Mouse (Mus musculus) thymus, adult 2 months (tissue): ENCODE measurements around the gene Igsf21. TPM values are rescaled to one million over a fixed set of nuclear protein-coding genes. Genes with fewer than 3 reads are reported as not detected.

Experiments
- DNase-seq: peaks from one replicate; pipeline ENCODE4 v3.0.0; 2021
- H3K27ac ChIP-seq: fragments of 200-500 bp; 2 replicates; pipeline ENCODE4 v1.5.1; 2012; ENCODE audit warnings: low read length, control low read depth; ENCODE audit not compliant: control insufficient read depth, insufficient read depth
- H3K27me3 ChIP-seq: fragments of 200-500 bp; 2 replicates; pipeline ENCODE4 v1.6.1; 2012; ENCODE audit warnings: mild to moderate bottlenecking, low read length, moderate library complexity, mixed read lengths; ENCODE audit not compliant: control insufficient read depth, insufficient read depth
- H3K36me3 ChIP-seq: fragments of 200-500 bp; 2 replicates; pipeline ENCODE4 v1.6.1; 2012; ENCODE audit warnings: mild to moderate bottlenecking, low read length, moderate library complexity; ENCODE audit not compliant: control insufficient read depth, insufficient read depth
- H3K4me1 ChIP-seq: fragments of 200-500 bp; replicated peaks from 2 replicates; pipeline ENCODE4 v1.6.1; 2012; ENCODE audit warnings: low read length; ENCODE audit not compliant: control insufficient read depth, insufficient read depth
- H3K4me3 ChIP-seq: fragments of 200-500 bp; 2 replicates; pipeline ENCODE4 v1.5.1; 2012; ENCODE audit warnings: mild to moderate bottlenecking, low read length, control low read depth, moderate library complexity; ENCODE audit not compliant: control insufficient read depth, insufficient read depth
- CTCF ChIP-seq: fragments of 200-500 bp; IDR thresholded peaks from 2 replicates; pipeline ENCODE4 v1.5.1; 2012; ENCODE audit warnings: mild to moderate bottlenecking, control low read depth, low read length, moderate library complexity, borderline replicate concordance; ENCODE audit not compliant: control insufficient read depth, poor library complexity, insufficient read depth; ENCODE audit errors: extremely low read depth
- POLR2A ChIP-seq: fragments of 200-500 bp; IDR thresholded peaks from 2 replicates; pipeline ENCODE4 v1.6.1; 2012; ENCODE audit warnings: mild to moderate bottlenecking, low read length, control low read depth, moderate library complexity; ENCODE audit not compliant: control insufficient read depth, poor library complexity, insufficient read depth; ENCODE audit errors: extremely low read depth
- WGBS: fragments of 180-500 bp; shearing (Covaris S2); methylation state at CpG from one replicate; pipeline ENCODE4 v1.1.7; 2018; 5-methylcytosine and 5-hydroxymethylcytosine counted together
- polyA plus RNA-seq: library from polyadenylated mRNA; depleted of rRNA; stranded (reverse); fragments of >200 nt; gene quantifications from 2 replicates; pipeline ENCODE4 v1.2.3, GENCODE M21; 2012

Gene Igsf21
- polyA plus RNA-seq, 1 experiment = 1.0 TPM

DNA sequence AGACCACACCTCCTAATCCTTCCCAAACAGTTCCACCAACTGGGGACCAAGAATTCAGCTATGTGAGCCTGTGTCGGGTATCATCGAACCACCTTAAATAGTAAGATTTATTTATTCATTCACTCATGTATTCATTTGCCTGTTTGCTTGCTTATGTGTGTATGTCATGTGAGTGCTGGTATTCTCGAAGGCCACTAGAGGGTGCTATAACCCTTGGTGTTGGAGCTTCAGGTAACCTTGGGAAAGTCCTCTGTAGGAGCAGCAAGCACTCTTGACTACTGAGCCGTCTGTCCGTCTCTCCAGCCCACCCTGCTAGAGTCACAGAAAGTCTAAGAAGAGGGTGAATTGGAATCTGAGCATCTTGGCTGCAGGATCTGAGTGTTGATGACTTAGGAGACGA is 103.4 kb downstream of the Igsf21 start:
- H3K27me3 ChIP-seq = no peaks in the 10 kb centered on the region
- H3K36me3 ChIP-seq = no peaks in the 10 kb centered on the region
- 95% methylated on average over 6 of the region's 6 CpGs for WGBS
- TF ChIP-seq POLR2A (no peak), CTCF (no peak)
- no peak overlapping the region for H3K4me3 ChIP-seq
- H3K27ac ChIP-seq = no peak overlapping the region
- no peak for DNase-seq
- H3K4me1 ChIP-seq = no peaks in the 10 kb centered on the region

DNA sequence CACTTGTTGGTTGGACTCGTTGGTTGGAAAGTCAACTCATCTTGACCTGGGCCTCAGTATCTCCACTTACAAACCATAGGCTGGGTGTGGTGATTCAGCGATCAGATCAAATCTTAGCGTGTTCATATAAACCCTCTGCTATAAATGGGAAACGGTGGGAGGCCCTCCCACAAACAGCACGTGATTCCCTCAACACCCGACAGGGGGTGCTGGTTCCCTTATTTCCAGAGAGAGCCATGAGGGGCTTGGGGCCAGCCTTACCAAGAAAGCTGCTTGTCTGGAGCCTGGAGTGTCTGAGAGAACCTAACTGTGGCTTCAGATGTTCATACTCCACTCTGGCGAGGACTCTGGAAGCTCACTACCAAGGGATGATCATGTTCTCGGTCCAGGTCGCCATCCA is 106.1 kb downstream of the Igsf21 start:
- H3K36me3 ChIP-seq = no peaks in the 10 kb centered on the region
- DNase-seq = no peak
- H3K4me1 ChIP-seq = no peaks in the 10 kb centered on the region
- TF ChIP-seq POLR2A = no peak
- no peak for TF ChIP-seq CTCF
- WGBS = 70% methylated on average over 9 of the region's 9 CpGs
- no peak overlapping the region for H3K4me3 ChIP-seq
- no peaks in the 10 kb centered on the region for H3K27me3 ChIP-seq
- no peak overlapping the region for H3K27ac ChIP-seq

DNA sequence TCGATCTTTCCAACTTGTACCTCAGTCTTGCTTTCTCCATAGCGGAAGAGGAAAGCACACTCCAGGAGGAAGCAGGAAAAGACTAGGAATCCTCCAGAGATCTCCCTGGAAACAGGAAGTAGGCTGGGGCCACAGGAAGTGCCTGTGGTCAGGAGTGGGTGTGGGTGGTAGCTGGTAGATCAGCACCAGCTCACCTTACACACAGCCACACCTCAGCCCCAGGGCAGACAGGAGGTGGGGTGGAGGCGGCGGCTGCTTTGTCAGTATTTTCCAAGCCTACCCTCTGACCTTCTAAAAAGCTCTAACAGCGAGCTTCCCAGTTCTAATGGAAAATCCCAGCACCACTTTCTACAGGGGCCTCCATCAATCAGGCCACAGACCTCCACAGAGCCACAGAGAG is 107.7 kb downstream of the Igsf21 start:
- H3K27me3 ChIP-seq = no peaks in the 10 kb centered on the region
- no peak for DNase-seq
- WGBS = 46% methylated on average over 5 of the region's 5 CpGs
- H3K4me1 ChIP-seq = no peaks in the 10 kb centered on the region
- H3K27ac ChIP-seq = no peak overlapping the region
- H3K36me3 ChIP-seq = no peaks in the 10 kb centered on the region
- no peak overlapping the region for H3K4me3 ChIP-seq
- TF ChIP-seq CTCF (no peak), POLR2A (no peak)

DNA sequence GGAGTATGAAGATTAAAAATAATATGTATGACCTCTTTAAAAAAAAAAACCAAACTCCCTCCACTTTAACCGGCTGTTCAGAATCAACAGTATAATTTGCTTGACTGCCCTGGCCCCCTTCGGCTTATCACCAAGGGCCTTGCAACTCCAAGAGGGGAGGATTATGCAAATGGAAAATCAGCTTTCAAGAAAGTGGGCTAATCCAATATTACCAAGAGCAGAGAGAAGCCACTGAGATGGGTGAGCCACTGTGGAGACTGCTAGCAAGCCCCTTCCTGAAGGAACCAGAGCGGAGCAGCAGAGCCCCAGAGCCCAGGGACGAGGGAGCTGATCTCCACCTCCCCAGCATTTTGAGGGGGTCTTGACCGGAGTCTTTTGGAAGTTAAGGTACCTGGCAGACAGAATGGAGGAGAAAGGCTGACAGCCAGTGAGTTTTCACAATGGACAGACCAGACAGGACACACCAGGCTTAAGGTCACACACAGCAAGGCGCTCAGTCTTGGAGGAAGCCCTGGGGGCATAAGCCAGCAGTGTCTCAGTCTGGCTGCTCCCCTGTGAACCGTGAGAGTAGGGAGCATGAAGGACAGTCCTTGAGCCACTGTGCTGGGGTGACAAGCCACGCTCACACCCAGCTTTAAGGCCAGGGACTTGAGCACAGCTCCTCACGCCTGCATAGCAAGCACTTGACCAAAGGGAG is 114.8 kb downstream of the Igsf21 start:
- WGBS = 51% methylated on average over 9 of the region's 9 CpGs
- TF ChIP-seq CTCF (no peak), POLR2A (no peak)
- Histone ChIP-seq H3K36me3 (no peaks in the 10 kb centered on the region), H3K4me3 (no peak overlapping the region), H3K27ac (no peak overlapping the region), H3K4me1 (no peaks in the 10 kb centered on the region), H3K27me3 (no peaks in the 10 kb centered on the region)
- DNase-seq = no peak

DNA sequence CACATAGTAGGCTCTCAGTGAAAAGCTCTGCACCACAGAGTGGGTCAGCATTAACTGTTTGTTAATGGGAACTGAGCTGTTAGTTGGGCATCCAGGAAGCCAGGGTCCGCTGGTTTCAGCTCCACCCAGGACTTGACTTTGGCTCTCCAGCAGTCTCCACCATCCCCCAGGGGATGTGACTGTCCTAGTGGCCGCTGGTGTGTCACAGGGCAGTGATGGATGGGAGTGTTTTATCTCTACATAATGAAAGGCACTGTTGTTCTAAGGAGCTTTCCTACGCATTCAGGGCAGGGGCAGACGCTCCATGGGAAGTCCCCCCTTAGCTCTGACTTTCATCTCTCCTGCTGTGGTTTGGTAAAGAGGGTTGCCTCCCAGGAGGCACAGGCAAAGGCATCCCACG is 115.4 kb downstream of the Igsf21 start:
- 15% methylated on average over 5 of the region's 5 CpGs for WGBS
- no peaks in the 10 kb centered on the region for H3K27me3 ChIP-seq
- no peak for TF ChIP-seq CTCF
- TF ChIP-seq POLR2A = no peak

DNA sequence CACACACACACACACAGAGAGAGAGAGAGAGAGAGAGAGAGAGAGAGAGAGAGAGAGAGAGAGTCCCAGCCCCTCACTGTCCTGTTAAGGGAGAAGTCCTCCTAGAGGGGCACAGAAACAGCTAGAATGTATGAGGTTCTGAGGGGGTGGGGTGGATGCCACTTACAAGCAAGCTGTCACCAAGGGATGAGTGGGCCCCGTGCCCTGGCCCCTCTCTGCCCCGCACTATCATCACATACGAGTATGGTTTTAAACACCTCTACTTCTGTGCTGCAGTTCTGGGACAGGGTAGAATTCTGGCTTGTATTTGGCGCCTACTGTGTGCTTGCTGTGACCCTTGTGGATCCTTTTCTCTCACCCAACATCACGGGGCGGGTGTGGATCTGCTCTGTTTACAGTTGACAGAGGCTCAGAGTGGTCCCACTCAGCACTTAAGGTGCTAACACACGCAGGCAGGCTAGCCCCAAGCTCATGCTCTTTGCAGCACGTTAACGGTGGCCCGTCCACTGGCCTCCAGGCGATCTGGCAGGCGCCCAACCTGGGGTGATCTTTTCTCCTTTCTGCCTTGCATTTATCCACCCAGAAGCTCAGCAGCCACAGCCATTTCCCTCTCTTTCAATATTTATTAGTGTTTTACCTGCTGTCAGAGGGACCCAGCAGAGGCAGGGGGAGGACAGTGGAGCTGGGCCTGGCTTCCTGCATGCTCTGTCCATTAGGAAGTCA is 116.9 kb downstream of the Igsf21 start:
- DNase-seq = no peak
- H3K36me3 ChIP-seq = no peaks in the 10 kb centered on the region
- no peaks in the 10 kb centered on the region for H3K4me1 ChIP-seq
- no peak for TF ChIP-seq POLR2A
- no peak for TF ChIP-seq CTCF
- H3K4me3 ChIP-seq = no peak overlapping the region
- H3K27me3 ChIP-seq = no peaks in the 10 kb centered on the region
- no peak overlapping the region for H3K27ac ChIP-seq
- WGBS = 79% methylated on average over 12 of the region's 12 CpGs

More for the DNA sequence above, 115.4 kb downstream of the Igsf21 start:
- H3K36me3 ChIP-seq = no peaks in the 10 kb centered on the region
- no peak overlapping the region for H3K27ac ChIP-seq
- H3K4me1 ChIP-seq = no peaks in the 10 kb centered on the region
- H3K4me3 ChIP-seq = no peak overlapping the region
- no peak for DNase-seq
